In the genomic region with DNA sequence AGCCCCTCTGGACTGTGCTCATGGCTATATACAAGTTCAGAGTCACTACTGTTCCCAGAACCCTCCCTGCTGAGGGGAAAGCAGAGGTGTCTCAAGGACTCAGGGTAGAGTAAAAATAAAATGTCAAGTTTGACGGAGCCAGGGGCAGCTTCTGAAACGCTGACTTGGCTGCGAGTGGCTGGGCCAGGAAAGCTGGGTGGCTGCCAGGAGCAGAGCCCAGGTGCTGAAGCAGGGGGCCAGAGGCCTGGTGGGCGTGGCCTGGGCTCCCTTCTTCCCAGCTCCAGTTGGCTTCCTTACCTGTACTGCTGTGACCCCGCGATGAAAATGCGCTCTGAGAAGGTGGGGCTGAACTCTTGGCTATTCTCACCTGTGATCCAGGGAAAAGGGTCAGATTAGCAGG, we compare ENCODE assay signal across 16 mouse cellular contexts. TPM values are rescaled to one million over a fixed set of nuclear protein-coding genes. Genes with fewer than 3 reads are reported as not detected.
A peak's percentile ranks its signal among the peaks of the same experiment; 100 is the strongest.
DNase-seq lines count a peak whose midpoint lies in the region; ATAC-seq lines count a peak whose summit lies in the region.
"Had no signal": no experiment of that assay in that cellular context is flagged by ENCODE, and none has a peak within 500 bp of the region (broad histone marks: within the 10 kb centered on the region; RNA-seq: fewer than 3 reads in every experiment).

No protein-coding gene starts in this region.

- no peaks in the 10 kb centered on the region for H3K9me3 ChIP-seq in heart, embryonic 12.5 days (replicated peaks)
- no peaks in the 10 kb centered on the region for H3K9me3 ChIP-seq in forebrain, embryonic 14.5 days (replicated peaks; ENCODE audit: control insufficient read depth, low read length)
- H3K9me3 ChIP-seq: forebrain, embryonic 13.5 days; midbrain, embryonic 10.5 days; neural tube, embryonic 12.5 days had no signal

- no peak overlapping the region for H3K9ac ChIP-seq in heart, embryonic 12.5 days
- no peak overlapping the region for H3K9ac ChIP-seq in forebrain, embryonic 14.5 days (ENCODE audit: low read length)
- H3K9ac ChIP-seq: forebrain, embryonic 13.5 days; neural tube, embryonic 12.5 days had no signal

- no peak overlapping the region for H3K4me2 ChIP-seq in heart, embryonic 12.5 days
- H3K4me2 ChIP-seq in forebrain, embryonic 14.5 days (ENCODE audit: low read length) = no peak overlapping the region
- H3K4me2 ChIP-seq: forebrain, embryonic 13.5 days; liver, embryonic 11.5 days; neural tube, embryonic 12.5 days had no signal

- no peaks in the 10 kb centered on the region for H3K27me3 ChIP-seq in heart, embryonic 12.5 days (replicated peaks)
- H3K27me3 ChIP-seq in forebrain, embryonic 14.5 days (replicated peaks; ENCODE audit: control insufficient read depth, insufficient read depth, low read length) = no peaks in the 10 kb centered on the region
- H3K27me3 ChIP-seq: forebrain, embryonic 13.5 days; neural tube, embryonic 12.5 days had no signal

- DNase-seq in heart, adult 18-20 months = no peak
- peak; percentile 50 for DNase-seq in thymus, postnatal 4 days
- no peak for DNase-seq in thymus, postnatal 0 days (ENCODE audit: low spot score)
- peak; percentile 83 for DNase-seq in kidney, postnatal 14 days
- no peak for DNase-seq in forebrain, embryonic 14.5 days (ENCODE audit: low spot score)
- DNase-seq in layer of hippocampus, adult 11-12 months (ENCODE audit: low spot score) = no peak
- DNase-seq: right cerebral cortex, adult 18-20 months had no signal

- H3K36me3 ChIP-seq in heart, embryonic 12.5 days = peaks cover 25% of the 10 kb centered on the region
- H3K36me3 ChIP-seq in forebrain, embryonic 14.5 days (ENCODE audit: control insufficient read depth, insufficient read depth, low read length) = peaks cover 29% of the 10 kb centered on the region

- no peak for ATAC-seq in heart, embryonic 12.5 days (ENCODE audit: insufficient number of reproducible peaks, low FRiP score)
- no peak for ATAC-seq in monocyte, adult 5-6 weeks (replicated peaks; ENCODE audit: insufficient number of reproducible peaks, low FRiP score, low TSS enrichment, poor library complexity, severe bottlenecking)
- ATAC-seq in forebrain, embryonic 14.5 days = no peak
- ATAC-seq: forebrain, embryonic 13.5 days had no signal

- H3K4me3 ChIP-seq in heart, embryonic 12.5 days = no peak overlapping the region
- H3K4me3 ChIP-seq in forebrain, embryonic 14.5 days (ENCODE audit: low read depth, low read length) = no peak overlapping the region
- H3K4me3 ChIP-seq: forebrain, embryonic 13.5 days; layer of hippocampus, adult 2 months; midbrain, embryonic 10.5 days; neural tube, embryonic 12.5 days had no signal

- 0 out of 2 replicates have a peak overlapping the region, but pooled peaks have one; percentile 14 for H3K27ac ChIP-seq in heart, embryonic 12.5 days (ENCODE audit: poor library complexity, severe bottlenecking)
- no peak overlapping the region for H3K27ac ChIP-seq in forebrain, embryonic 14.5 days (ENCODE audit: low read depth, low read length)
- H3K27ac ChIP-seq: forebrain, embryonic 13.5 days; layer of hippocampus, adult 2 months; midbrain, embryonic 10.5 days; neural tube, embryonic 12.5 days had no signal

- H3K4me1 ChIP-seq in heart, embryonic 12.5 days (replicated peaks) = peaks cover 19% of the 10 kb centered on the region
- H3K4me1 ChIP-seq in forebrain, embryonic 14.5 days (ENCODE audit: control insufficient read depth, insufficient read depth, low read length) = peaks cover 3% of the 10 kb centered on the region; the same call in 1 of the 2 replicates
- H3K4me1 ChIP-seq: midbrain, embryonic 10.5 days; neural tube, embryonic 12.5 days had no signal

- 32% methylated on average over 7 of the region's 7 CpGs for WGBS in heart, embryonic 12.5 days
- WGBS in forebrain, embryonic 14.5 days = 49% methylated on average over 7 of the region's 7 CpGs

RNA-seq across cellular contexts. Expression of gene Spata32, which starts 22.5 kb away (rescaled TPM):
- not detected in 2 replicates for polyA plus RNA-seq in heart, embryonic 12.5 days (2016; fragmentation: Nextera tagmentation; extraction: Ambion mirVana)
- total RNA-seq in heart, adult 18-20 months (2021) = not detected
- not detected in 2 replicates for polyA plus RNA-seq in thymus, postnatal 0 days (2015; fragmentation: Nextera tagmentation; extraction: Ambion mirVana)
- total RNA-seq in monocyte, adult 5-6 weeks (2017) = not detected in 3 replicates
- polyA plus RNA-seq in forebrain, embryonic 14.5 days (2014; fragmentation: Nextera tagmentation; extraction: Ambion mirVana) = not detected in 2 replicates
- total RNA-seq: heart, postnatal 10 days had no signal
- polyA plus RNA-seq: forebrain, embryonic 13.5 days; liver, embryonic 11.5 days; midbrain, embryonic 10.5 days; stomach, embryonic 14.5 days had no signal

RNA-seq across cellular contexts. Expression of gene Map3k14, which starts 26.5 kb away (rescaled TPM):
- polyA plus RNA-seq in heart, embryonic 12.5 days (2016; fragmentation: Nextera tagmentation; extraction: Ambion mirVana) = 2.0 and 2.6 TPM in 2 replicates
- 1 to 10 TPM; 2.5 to 3.0 TPM for total RNA-seq in heart, adult 18-20 months (2021)
- polyA plus RNA-seq in thymus, postnatal 0 days (2015; fragmentation: Nextera tagmentation; extraction: Ambion mirVana) = 7.1 and 7.6 TPM in 2 replicates
- total RNA-seq in monocyte, adult 5-6 weeks (2017) = 72.0 to 89.0 TPM (median 88.0 TPM) in 3 replicates
- polyA plus RNA-seq in forebrain, embryonic 14.5 days (2014; fragmentation: Nextera tagmentation; extraction: Ambion mirVana) = 1.7 and 2.7 TPM in 2 replicates

RNA-seq across cellular contexts. Expression of gene 1700023F06Rik, which starts 32.4 kb away (rescaled TPM):
- 0.17 TPM in 1 of 2 replicates, not detected in the other for polyA plus RNA-seq in heart, embryonic 12.5 days (2016; fragmentation: Nextera tagmentation; extraction: Ambion mirVana)
- total RNA-seq in heart, adult 18-20 months (2021) = not detected
- polyA plus RNA-seq in thymus, postnatal 0 days (2015; fragmentation: Nextera tagmentation; extraction: Ambion mirVana) = 0.56 and 0.93 TPM in 2 replicates
- total RNA-seq in monocyte, adult 5-6 weeks (2017) = not detected in 3 replicates
- 0.78 and 1.2 TPM in 2 replicates for polyA plus RNA-seq in forebrain, embryonic 14.5 days (2014; fragmentation: Nextera tagmentation; extraction: Ambion mirVana)
- total RNA-seq: heart, postnatal 10 days had no signal

Comparison
In these comparisons a context has a peak if more than half of its experiments do, and no peak if none do; other contexts are left out.
1. DNase-seq: peak in thymus, postnatal 4 days (single experiment) and kidney, postnatal 14 days (single experiment); none in heart, adult 18-20 months (0 of 2), thymus, postnatal 0 days (single experiment), forebrain, embryonic 14.5 days (single experiment) and layer of hippocampus, adult 11-12 months (single experiment).